Mouse (Mus musculus) B cell, adult 2 months (primary cell): ENCODE data around the gene Tmem115.

Source experiments
- DNase-seq, 2 experiments: peaks; one replicate each; pipeline ENCODE4 v3.0.0; 2022

The Tmem115 gene

DNA sequence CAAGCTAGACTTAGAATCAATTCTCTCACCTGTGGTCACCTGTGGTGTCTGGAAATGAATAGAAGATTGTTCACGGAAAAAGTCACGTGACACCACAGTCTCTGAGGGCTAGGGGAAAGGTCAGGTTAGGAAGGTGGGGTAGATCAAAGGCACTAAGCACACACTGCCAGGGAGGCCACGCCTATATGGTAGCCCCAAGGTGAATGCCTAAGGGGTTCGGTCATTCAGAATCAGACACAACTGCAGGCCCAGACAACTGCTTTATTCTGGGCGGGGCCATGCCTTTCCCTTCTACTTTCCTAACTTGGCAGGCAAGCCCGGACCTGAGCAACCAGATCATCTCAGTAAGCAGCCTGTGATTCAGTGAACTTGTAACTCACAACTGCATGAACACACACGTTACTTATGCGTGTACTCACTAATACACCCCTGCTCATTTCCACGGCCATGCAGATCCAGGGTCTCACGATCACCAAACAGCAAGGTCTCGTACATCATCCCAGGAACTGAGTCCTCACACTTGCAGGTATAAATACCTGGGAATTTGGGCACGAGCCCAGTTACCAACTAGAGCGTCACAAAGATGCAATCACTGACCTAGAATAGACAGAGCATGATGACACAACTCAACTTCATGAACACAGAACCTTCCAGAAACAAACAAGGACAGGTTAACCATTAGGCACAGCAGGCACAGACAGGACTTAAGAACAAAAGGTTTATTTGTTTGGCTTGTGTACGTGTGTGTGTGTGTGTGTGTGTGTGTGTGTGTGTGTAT lies 42.0 kb downstream of the Tmem115 start:
- no peak for DNase-seq

DNA sequence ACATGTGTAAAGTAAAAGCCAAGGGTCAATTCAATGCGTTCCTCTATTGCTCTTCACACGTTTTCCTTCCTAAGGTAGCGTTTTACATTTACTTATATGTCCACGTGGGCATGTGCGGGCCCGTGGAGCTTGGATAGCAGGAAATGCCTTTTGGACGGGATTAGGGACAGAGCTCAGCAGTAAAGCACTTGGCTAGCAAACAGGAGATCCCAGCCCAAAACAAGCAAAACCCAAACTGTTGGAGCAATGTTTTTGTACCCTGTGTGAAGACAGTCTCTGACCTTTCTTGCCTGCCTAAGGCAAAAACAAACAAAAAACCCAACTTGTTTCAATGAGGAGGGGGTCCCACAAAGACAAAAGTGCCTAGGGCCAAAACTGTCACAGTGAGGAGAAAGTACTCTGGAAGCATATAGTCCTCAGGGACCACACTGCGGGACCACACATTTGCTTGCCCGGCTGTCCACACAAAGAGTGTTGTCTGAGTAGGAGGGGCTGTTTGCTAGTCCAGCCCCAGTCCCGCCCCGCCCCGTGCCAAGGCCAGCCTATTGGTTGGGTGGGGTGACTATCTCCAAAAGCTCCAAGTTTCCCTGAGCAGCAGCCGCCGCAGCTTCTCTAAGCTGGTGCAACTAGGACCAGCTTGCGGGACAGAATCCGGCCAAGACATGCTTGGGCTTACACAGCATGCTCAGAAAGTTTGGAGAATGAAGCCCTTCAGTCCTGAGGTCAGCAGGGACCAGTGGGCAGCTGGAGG lies 42.8 kb downstream of the Tmem115 start, which contains the start of gene Hyal1:
Hyal1 (plus strand) TSS at position 571 of the 751 bp plus-strand sequence.
- no peak for DNase-seq

DNA sequence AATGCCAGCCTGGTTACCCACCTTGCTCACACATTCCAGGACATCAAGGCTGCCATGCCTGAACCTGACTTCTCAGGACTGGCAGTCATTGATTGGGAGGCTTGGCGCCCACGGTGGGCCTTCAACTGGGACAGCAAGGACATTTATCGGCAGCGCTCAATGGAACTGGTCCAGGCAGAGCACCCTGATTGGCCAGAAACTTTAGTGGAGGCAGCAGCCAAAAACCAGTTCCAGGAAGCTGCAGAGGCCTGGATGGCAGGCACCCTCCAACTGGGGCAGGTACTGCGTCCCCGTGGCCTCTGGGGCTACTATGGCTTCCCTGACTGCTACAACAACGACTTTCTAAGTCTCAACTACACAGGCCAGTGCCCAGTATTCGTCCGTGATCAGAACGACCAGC lies 44.1 kb downstream of the Tmem115 start:
- no peak for DNase-seq

DNA sequence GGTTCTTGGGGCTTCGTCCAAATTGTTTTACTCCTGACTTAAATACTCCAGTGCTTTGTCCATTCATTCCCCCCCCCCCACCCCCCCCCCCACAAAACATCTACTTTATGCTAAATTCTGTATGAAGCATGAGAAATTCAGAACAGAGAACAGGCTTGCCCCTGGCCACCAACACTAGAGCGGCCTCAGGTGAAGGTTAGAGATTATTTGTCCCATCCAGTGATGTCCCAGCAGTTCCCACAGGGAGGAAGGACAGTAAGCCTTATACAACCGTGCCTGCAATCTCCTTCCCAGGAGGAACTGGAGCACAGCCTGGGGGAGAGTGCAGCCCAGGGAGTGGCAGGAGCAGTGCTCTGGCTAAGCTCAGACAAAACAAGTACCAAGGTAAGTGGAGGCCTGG lies 44.8 kb downstream of the Tmem115 start, which contains the start of gene Naa80:
Naa80 (plus strand) TSS at position 301 of the 400 bp plus-strand sequence.
- no peak for DNase-seq

DNA sequence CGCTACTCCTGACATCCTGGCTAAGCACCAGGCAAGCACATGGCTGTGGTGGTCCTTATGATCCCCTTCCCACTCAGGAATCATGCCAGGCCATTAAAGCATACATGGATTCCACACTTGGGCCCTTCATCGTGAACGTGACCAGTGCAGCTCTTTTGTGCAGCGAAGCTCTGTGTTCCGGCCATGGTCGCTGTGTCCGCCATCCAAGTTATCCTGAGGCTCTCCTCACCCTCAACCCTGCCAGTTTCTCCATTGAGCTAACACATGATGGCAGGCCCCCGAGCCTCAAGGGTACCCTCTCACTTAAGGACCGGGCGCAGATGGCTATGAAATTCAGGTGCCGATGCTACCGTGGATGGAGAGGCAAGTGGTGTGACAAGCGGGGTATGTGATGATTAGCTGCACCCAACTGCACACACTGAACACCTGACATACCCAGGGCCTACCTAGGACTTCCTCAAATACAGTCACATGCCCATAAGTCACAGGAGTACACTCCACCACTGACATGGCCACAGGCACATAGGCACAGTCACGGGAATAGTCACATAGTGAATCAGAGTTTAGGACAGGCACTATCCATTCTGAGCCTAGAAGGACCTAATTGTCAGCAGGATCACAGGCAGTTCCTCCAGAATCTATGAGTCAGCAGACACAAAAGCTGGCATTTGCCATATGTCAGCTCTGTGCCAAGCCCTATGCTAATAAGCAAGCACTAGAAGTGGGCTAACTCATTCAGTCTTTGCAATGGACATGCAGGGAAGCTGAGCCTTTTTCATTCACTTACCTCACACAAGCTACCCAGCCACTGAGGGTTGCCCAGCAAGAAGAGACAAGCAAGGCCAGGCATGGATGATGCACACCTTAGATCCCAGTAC lies 45.5 kb downstream of the Tmem115 start:
- peak; percentile 42 to 51 for DNase-seq

DNA sequence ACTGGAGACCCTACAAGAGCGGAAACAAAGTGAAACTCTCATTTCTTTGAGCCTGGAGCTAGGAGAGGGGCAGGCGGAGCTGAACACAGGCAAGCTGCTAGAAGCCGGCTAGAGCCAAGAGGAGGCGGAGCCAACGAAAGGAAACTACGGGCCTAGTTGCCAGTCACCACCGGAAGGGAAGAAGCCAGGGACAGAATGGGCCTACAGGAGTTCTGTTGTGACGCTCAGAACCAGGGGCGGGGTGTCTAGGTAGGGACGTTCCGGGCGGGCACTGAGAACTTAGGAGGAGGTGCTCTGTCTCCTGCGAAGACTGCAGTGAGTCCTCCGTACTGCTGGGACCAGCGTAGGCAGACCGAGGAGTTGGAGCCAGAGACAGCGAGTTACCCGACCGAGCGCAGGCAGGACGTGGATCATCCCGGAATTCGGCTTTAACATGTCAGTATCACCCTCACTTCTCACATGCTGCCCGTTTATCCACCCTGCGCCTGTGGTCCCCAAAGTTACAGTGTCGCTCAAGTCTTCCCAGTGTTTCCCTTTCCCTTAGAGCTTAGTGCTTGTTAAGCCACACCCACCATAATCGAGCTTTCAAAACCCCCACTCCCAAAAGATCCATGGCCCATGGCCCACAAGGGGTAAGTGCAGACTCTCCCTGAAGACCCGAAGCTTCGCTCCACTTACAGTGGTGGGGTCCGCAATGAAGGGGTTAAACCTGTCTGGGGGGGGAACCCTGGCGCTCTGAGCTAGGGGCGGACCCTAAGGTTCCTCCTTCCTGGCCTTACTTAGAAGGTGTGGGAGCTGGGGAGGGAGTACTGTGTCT lies 47.0 kb downstream of the Tmem115 start, which contains the start of gene Hyal3:
Hyal3 (plus strand) TSS at position 318 of the 817 bp plus-strand sequence.
- peak; percentile 76 to 78 for DNase-seq

DNA sequence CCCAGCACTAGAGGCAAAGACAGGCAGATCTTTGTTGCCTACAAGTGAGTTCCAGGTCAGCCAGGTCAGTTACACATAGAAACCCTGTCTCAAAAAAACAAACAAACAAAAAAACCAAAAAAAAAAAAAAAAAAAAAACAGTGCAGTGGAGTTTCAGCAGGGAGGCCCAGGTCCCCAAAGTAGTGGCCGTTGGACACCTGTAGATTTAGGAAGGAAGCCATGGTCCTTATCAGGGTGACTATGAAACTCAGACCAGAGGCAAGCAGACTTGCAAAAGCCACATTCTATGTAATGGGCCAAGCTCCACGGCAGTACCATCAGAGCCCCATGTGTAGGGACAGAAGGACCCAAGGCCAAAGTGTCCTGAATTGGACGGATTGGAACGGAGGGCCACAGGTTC lies 47.8 kb downstream of the Tmem115 start:
- no peak for DNase-seq

DNA sequence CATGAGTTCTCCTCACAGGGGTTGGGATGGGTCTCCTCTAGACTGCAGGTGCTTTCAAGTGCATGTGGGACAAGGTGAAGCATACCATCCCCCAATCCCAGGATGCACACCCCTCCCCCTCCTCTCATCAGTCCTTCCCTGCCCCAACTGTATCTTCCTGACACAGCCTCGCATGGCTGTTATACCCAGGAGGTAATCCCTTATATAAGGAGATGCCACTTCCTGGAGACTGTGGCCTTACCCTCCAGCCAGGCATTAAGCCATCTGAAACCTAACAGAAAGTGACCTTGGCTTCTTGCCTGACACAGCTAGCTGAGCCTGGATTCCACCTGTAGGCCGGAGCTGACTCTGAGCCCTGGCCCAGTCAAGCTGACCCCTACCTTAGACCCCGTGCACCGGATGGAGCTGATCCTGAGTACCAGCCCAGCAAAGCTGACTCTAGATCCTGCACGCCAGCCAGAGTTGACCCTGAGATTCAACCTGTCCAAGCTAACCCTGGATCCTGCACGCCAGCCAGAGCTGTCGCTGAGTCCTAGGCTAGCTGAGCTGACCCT lies 48.8 kb downstream of the Tmem115 start:
- DNase-seq, result no peak

DNA sequence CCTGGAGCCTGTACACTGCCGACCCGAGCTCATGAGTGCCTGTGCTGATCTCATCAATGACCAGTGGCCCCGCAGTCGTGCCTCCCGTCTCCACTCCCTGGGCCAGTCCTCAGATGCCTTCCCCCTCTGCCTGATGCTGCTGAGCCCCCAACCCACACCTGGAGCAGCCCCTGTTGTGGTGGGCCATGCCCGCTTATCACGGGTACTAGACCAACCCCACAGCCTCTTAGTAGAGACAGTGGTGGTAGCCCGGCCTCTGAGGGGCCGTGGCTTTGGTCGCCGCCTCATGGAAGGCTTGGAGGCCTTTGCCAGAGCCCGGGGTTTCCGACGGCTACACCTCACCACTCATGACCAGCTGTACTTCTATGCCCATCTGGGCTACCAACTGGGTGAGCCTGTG lies 49.4 kb downstream of the Tmem115 start:
- DNase-seq, result no peak

DNA sequence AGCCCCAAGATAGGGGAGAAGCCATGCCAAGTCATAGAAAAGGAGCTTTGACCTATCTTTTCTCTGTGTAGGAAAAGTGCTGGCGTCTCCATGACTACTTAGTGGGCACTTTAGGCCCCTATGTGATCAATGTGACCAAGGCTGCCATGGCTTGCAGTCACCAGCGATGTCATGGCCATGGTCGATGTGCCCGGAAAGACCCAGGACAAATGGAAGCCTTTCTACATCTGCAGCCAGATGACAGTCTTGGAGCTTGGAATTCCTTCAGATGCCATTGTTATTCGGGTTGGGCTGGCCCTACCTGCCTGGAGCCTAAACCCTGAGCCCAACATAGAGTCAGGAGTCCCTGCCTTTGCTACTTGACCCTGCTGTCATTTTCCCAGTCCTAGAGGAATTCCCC lies 52.8 kb downstream of the Tmem115 start:
- DNase-seq, result no peak

DNA sequence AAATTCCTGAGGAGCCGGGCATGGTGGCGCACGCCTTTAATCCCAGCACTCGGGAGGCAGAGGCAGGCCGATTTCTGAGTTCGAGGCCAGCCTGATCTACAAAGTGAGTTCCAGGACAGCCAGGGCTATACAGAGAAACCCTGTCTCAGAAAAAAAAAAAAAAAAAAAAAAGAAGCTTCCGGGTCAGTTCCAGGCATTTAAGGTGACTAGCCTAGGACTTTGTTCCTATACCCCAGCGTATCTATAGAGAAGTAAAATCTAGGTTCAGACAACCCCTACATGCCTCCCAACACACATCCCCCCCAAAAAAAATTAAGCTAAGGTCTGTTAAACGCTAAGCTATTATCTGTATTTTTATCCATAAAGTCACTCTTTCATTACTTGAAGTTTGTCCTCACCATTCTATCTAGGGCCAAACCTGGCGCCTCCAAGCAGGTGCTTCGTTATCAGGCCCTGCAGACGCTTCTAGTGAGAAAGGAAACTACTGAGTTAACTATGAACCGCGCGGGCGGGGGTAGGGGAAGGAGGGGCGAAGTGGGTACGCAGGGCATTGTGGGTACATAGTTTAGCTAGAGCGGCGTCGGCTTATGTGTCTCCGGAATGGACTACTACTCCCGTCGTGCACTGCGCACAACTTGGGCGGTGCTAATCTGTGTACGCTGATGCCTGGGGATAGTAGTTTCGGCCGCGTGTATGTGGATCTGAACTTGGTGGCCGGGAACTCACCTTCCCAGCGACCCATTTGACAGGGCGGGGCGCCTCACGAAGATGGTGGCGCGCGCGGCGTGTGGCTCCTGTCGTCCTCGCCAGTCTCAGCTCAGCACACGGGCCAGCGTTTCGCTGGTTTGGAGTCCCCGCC lies 53.5 kb downstream of the Tmem115 start, which contains the start of gene Ifrd2:
Ifrd2 (plus strand) TSS at position 669 of the 859 bp plus-strand sequence.
- DNase-seq, result peak; percentile 96 to 98

DNA sequence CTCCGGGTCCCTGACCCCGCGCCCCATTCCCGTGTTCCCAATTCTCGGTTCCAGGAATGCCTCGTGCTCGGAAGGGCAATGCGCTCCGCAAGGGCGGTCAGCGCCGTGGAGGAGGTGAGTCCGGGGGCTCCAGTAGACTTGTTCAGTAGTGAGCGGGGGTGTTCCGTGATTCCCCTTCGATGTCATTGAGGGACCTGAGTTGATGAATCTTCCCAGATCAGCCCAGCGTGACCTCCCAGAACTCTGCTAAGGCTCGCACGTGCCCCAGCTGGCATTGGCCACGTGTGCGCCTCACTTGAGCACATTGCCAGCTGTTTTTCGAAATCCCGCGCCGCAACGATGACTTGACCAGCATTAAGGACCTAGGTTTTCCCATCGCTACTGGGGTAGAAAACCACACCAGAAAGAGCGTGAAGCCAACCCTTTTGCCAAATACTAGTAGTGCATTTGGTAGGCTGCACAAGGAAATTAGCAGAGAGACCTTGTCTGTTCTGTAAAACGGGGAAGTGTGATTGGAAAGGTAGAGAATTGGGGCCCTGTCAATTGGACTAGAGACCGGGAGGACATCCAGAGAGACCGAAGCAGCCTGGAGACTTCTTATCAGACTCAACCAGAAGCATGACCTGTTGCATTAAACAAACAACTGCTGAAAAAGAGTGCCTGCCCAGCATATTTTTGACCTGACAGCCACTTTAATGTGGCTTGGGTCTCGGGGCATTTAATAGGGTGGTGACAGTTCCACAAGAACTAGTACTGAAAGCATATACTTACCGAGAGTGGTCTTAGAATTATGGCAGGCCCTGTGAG lies 54.3 kb downstream of the Tmem115 start:
- DNase-seq, result no peak
